Mouse (Mus musculus): ENCODE measurements around the gene Defb36. TPM values are rescaled to one million over a fixed set of nuclear protein-coding genes. Genes with fewer than 3 reads are reported as not detected.

The Defb36 gene
- polyA plus RNA-seq (2015; fragmentation: Nextera tagmentation; extraction: Ambion mirVana): not detected in 2 replicates

DNA sequence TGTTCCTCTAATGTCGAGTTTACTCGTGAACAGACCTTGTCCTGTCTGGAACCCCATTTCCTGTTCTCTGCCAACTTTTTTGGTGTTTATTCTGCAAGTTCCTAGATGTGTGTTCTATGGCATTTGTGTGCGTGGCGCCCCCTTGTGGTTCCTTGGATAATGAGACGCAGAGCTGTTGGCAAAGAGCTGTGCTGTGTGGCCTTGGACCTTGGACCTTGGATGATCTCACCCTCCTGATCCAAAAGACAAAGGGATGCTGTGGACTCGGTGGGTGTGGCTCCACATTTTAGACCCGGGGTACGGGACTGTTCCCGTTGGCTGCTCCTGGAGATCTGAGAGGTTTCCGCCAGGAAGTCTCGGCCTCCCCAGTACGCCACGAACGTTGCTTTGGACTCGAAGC is at the start of gene Defb36:
Defb36 (plus strand) TSS at position 271 of the 400 bp plus-strand sequence.

DNA sequence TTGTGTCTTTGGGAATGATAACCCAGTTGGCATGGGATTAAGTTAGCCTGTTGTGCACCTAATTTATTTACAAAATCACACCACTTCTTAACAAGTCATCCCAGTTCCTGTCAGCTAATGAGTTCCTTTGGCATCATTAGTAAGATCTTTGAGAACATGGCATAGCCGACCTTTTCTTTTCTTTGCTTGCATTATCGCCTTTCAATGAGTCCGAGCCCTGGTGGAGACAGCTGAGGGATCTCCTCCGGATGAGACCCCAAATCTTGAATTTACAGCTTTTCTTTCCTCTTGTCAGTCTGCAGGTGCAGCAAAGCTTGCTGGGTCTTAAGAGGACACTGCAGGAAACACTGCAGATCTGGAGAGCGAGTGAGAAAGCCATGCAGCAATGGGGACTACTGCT is 35.1 kb upstream of the Defb36 start, which contains the start of gene Gm17416:
Gm17416 (plus strand) TSS at position 301 of the 400 bp plus-strand sequence.

GRCm38 (mm10) chr2:152572114-152572794 is 31.9 kb upstream of the Defb36 start, which contains the start of gene Defb21:
TSS of gene Defb21 (plus strand) at chr2:152572744.

DNA sequence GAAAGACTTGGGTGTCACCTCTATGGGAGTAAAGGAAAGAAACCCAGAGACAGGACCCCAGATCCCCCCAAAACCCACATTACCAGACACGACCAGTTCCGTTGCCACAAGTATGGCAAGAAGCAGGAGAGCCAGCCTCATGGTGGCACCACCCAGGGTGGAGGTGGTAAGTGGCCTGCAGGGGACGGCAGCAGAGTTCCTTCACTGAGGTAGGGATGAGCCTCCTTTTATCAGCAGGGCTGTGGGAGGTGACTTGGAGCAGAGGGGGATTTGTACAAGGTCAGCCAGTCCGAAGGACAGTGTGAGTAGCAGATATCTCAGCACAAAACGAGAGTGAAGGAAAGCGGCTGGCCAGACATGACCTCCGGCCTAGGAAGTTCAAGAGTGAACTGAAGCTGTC is 24.0 kb upstream of the Defb36 start, which contains the start of gene Defb19:
Defb19 (minus strand) TSS at position 206 of the 400 bp plus-strand sequence.

DNA sequence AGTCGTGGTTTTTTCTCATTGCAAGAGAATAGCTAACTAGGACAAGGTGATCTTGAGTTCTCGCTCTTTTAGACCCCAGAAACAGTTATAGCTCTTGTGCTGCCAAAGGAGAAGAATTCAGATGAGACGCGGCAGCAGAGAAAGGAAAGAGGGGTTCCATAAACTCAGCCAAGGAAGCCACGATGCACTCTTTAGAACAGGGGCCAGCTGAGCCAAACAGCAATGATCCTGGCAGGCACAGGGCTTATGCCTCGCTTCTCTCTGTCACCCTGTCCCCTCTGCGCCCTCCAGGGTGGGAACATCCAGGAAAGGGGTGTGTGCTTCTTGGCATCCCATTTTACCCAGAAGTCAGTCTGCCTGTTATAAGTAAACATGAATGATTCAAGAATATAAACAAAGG is 4.8 kb upstream of the Defb36 start, which contains the start of gene Defb45:
Defb45 (minus strand) TSS at position 101 of the 400 bp plus-strand sequence.

DNA sequence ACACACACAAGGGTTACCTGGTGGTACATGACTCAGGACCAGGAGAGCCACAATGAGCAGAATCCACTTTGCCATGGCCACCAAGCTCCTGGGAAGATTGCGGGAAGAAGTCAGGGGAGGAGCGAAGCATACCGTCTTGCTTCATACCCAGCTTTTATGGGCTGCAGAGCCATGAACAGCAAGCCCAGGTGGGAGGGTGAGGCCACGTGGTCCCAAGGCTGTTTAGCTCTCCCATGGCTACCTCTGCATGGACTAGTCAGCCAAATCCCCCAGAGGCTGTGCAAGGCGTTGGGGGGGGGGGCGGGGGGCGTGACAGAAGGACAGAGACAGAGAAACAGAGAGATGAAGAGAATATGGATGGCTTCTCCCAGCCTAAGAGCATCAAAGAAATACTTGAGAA is 18.8 kb downstream of the Defb36 start, which contains the start of gene Defb25:
Defb25 (minus strand) TSS at position 101 of the 400 bp plus-strand sequence.

DNA sequence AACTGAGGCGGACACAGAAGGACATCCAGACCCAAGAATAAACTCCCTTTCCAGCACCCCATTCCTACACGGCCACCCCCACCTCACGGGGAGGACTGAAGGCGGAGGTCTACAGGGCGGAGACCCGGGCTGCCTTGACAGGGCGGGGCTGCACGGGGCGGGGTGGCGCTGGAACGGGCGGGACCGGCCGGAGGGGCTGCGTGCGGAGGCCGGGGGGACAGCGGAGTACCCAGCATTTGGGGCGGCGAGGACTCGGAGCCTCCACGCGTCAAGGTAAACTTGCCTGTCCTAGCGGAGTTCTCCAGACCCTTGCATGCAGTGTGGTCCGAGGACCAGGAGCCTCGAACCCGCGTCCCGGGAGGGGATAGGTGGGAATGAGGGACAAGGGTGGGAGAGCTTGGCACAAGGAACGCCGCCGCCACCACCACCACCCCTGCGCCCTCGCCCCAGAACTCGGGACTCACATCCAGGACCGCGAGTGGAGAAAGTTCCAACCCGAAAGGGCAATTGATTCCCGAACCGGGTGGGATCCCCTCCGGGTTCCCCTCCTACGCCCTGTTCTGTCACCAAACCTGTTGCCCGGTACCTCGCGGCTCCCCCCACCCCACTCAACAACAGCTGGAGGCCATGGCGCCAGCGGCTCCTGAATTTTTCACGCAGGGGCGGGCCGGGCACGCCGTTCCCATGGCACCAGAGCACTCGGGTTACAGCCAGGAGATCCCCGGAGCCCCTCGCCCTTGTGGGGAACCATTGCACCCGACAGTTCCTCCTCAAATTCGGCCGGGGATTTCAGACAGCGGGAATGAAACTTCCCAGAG is 22.9 kb downstream of the Defb36 start, which contains the start of gene Rem1:
Rem1 (plus strand) TSS at position 178 of the 818 bp plus-strand sequence.

Other genes with a start within 250 kb of the Defb36 start
- 0.13 TPM in 1 of 2 replicates, not detected in the other for gene Nrsn2, start 227.7 kb upstream of the Defb36 start, polyA plus RNA-seq (2015; fragmentation: Nextera tagmentation; extraction: Ambion mirVana)
- gene Sox12, start 206.3 kb upstream of the Defb36 start, polyA plus RNA-seq (2015; fragmentation: Nextera tagmentation; extraction: Ambion mirVana): 2.7 and 2.8 TPM in 2 replicates
- gene Zcchc3, start 189.3 kb upstream of the Defb36 start, polyA plus RNA-seq (2015; fragmentation: Nextera tagmentation; extraction: Ambion mirVana): 15.2 and 16.1 TPM in 2 replicates
- 0.12 and 0.28 TPM in 2 replicates for gene 6820408C15Rik, start 188.7 kb upstream of the Defb36 start, polyA plus RNA-seq (2015; fragmentation: Nextera tagmentation; extraction: Ambion mirVana)
- not detected in 2 replicates for gene Defb23, start 139.7 kb upstream of the Defb36 start, polyA plus RNA-seq (2015; fragmentation: Nextera tagmentation; extraction: Ambion mirVana)
- gene Defb20, start 127.3 kb upstream of the Defb36 start, polyA plus RNA-seq (2015; fragmentation: Nextera tagmentation; extraction: Ambion mirVana): not detected in 2 replicates
- gene Defb22, start 114.2 kb upstream of the Defb36 start, polyA plus RNA-seq (2015; fragmentation: Nextera tagmentation; extraction: Ambion mirVana): not detected in 2 replicates
- not detected in 2 replicates for gene Defb26, start 92.6 kb upstream of the Defb36 start, polyA plus RNA-seq (2015; fragmentation: Nextera tagmentation; extraction: Ambion mirVana)
- gene Defb28, start 86.1 kb upstream of the Defb36 start, polyA plus RNA-seq (2015; fragmentation: Nextera tagmentation; extraction: Ambion mirVana): not detected in 2 replicates
- not detected in 2 replicates for gene Defb29, start 64.2 kb upstream of the Defb36 start, polyA plus RNA-seq (2015; fragmentation: Nextera tagmentation; extraction: Ambion mirVana)
- not detected in 2 replicates for gene Gm17416, start 35.0 kb upstream of the Defb36 start, polyA plus RNA-seq (2015; fragmentation: Nextera tagmentation; extraction: Ambion mirVana)
- gene Defb21, start 31.6 kb upstream of the Defb36 start, polyA plus RNA-seq (2015; fragmentation: Nextera tagmentation; extraction: Ambion mirVana): not detected in 2 replicates
- gene Defb19, start 24.0 kb upstream of the Defb36 start, polyA plus RNA-seq (2015; fragmentation: Nextera tagmentation; extraction: Ambion mirVana): not detected in 2 replicates
- not detected in 2 replicates for gene Defb45, start 4.9 kb upstream of the Defb36 start, polyA plus RNA-seq (2015; fragmentation: Nextera tagmentation; extraction: Ambion mirVana)
- 2.4 and 2.9 TPM in 2 replicates for gene Defb25, start 18.7 kb downstream of the Defb36 start, polyA plus RNA-seq (2015; fragmentation: Nextera tagmentation; extraction: Ambion mirVana)
- gene Rem1, start 22.6 kb downstream of the Defb36 start, polyA plus RNA-seq (2015; fragmentation: Nextera tagmentation; extraction: Ambion mirVana): 9.6 and 9.7 TPM in 2 replicates
- gene H13, start 65.1 kb downstream of the Defb36 start, polyA plus RNA-seq (2015; fragmentation: Nextera tagmentation; extraction: Ambion mirVana): 74.3 and 87.0 TPM in 2 replicates
- gene Mcts2, start 82.7 kb downstream of the Defb36 start, polyA plus RNA-seq (2015; fragmentation: Nextera tagmentation; extraction: Ambion mirVana): 16.1 and 19.8 TPM in 2 replicates
- gene Id1, start 131.9 kb downstream of the Defb36 start, polyA plus RNA-seq (2015; fragmentation: Nextera tagmentation; extraction: Ambion mirVana): 32.7 and 47.4 TPM in 2 replicates
- 7.7 and 7.9 TPM in 2 replicates for gene Cox4i2, start 149.8 kb downstream of the Defb36 start, polyA plus RNA-seq (2015; fragmentation: Nextera tagmentation; extraction: Ambion mirVana)
- 29.3 and 29.7 TPM in 2 replicates for gene Bcl2l1, start 227.4 kb downstream of the Defb36 start, polyA plus RNA-seq (2015; fragmentation: Nextera tagmentation; extraction: Ambion mirVana)
- gene Tpx2, start 243.6 kb downstream of the Defb36 start, polyA plus RNA-seq (2015; fragmentation: Nextera tagmentation; extraction: Ambion mirVana): 11.6 and 14.0 TPM in 2 replicates